Mouse (Mus musculus) limb, embryonic 13.5 days (tissue): Measurements from ENCODE around the gene Fkbp14. TPM values are rescaled to one million over a fixed set of nuclear protein-coding genes. Genes with fewer than 3 reads are reported as not detected.

Source experiments
- ATAC-seq: fragments of 200-750 bp; cut with Nextera tagmentation; 2 replicates; pipeline ENCODE4 v1.8.0; 2017; ENCODE audit warnings: low read depth, moderate number of reproducible peaks, moderate TSS enrichment; ENCODE audit not compliant: low FRiP score
- H3K27ac ChIP-seq: fragments of 300-500 bp; sonication (generic); 2 replicates; pipeline ENCODE4 v1.5.1; 2015; ENCODE audit warnings: inconsistent platforms, mild to moderate bottlenecking, moderate library complexity
- H3K27me3 ChIP-seq: fragments of 300-500 bp; sonication (generic); 2 replicates; pipeline ENCODE4 v1.6.1; 2015; ENCODE audit warnings: mild to moderate bottlenecking, inconsistent platforms
- H3K36me3 ChIP-seq: fragments of 300-500 bp; sonication (generic); 2 replicates; pipeline ENCODE4 v1.6.1; 2015; ENCODE audit warnings: inconsistent platforms, mild to moderate bottlenecking, moderate library complexity
- H3K4me1 ChIP-seq: fragments of 300-500 bp; sonication (generic); 2 replicates; pipeline ENCODE4 v1.6.1; 2015; ENCODE audit warnings: inconsistent platforms
- H3K4me2 ChIP-seq: fragments of 300-500 bp; sonication (generic); replicated peaks from 2 replicates; pipeline ENCODE4 v1.6.1; 2015; ENCODE audit warnings: inconsistent platforms, mild to moderate bottlenecking, moderate library complexity
- H3K4me3 ChIP-seq: fragments of 300-500 bp; sonication (generic); 2 replicates; pipeline ENCODE4 v1.5.1; 2015; ENCODE audit warnings: moderate library complexity, mild to moderate bottlenecking, inconsistent platforms
- H3K9ac ChIP-seq: fragments of 300-500 bp; sonication (generic); 2 replicates; pipeline ENCODE4 v1.6.1; 2015; ENCODE audit warnings: mild to moderate bottlenecking, inconsistent platforms
- H3K9me3 ChIP-seq: fragments of 300-500 bp; sonication (generic); 2 replicates; pipeline ENCODE4 v1.6.1; 2016; ENCODE audit warnings: inconsistent platforms
- WGBS: fragments of 180-500 bp; shearing (Covaris S2); methylation state at CpG from one replicate; pipeline ENCODE4 v1.1.7; 2015; 5-methylcytosine and 5-hydroxymethylcytosine counted together
- polyA plus RNA-seq: library from polyadenylated mRNA; unstranded; fragments of >200 nt; fragmentation: Nextera tagmentation; extraction: Ambion mirVana; gene quantifications from 2 replicates; pipeline ENCODE4 v1.2.1, GENCODE M21; 2015

The Fkbp14 gene
- polyA plus RNA-seq, 1 experiment from 2014 or later: 51.3 TPM

- H3K4me1 ChIP-seq: peaks cover 15% of the 10 kb centered on the region
- peaks cover 24% of the 10 kb centered on the region for H3K36me3 ChIP-seq
- WGBS: 31% methylated on average over 2 of the region's 2 CpGs
- H3K4me2 ChIP-seq: no peak overlapping the region
- no peaks in the 10 kb centered on the region for H3K27me3 ChIP-seq
- no peak overlapping the region for H3K27ac ChIP-seq
- no peaks in the 10 kb centered on the region for H3K9me3 ChIP-seq
- H3K4me3 ChIP-seq: no peak overlapping the region
- H3K9ac ChIP-seq: no peak overlapping the region
- no peak for ATAC-seq
Measured at GRCm38 (mm10) chr6:54586175-54586574, 10.9 kb downstream of the Fkbp14 start.

- no peak overlapping the region for H3K4me3 ChIP-seq
- no peaks in the 10 kb centered on the region for H3K9me3 ChIP-seq
- no peaks in the 10 kb centered on the region for H3K27me3 ChIP-seq
- H3K4me2 ChIP-seq: no peak overlapping the region
- H3K27ac ChIP-seq: no peak overlapping the region
- no peaks in the 10 kb centered on the region for H3K36me3 ChIP-seq
- H3K4me1 ChIP-seq: peaks cover 9% of the 10 kb centered on the region
- WGBS: 29% methylated on average over 6 of the region's 6 CpGs
- no peak overlapping the region for H3K9ac ChIP-seq
- no peak for ATAC-seq
Measured at GRCm38 (mm10) chr6:54573218-54573955, 23.7 kb downstream of the Fkbp14 start.

GRCm38 (mm10) chr6:54569776-54570175 is 27.3 kb downstream of the Fkbp14 start:
- Histone ChIP-seq H3K27ac (no peak overlapping the region), H3K36me3 (no peaks in the 10 kb centered on the region), H3K9me3 (no peaks in the 10 kb centered on the region), H3K9ac (no peak overlapping the region), H3K4me3 (no peak overlapping the region), H3K4me2 (no peak overlapping the region), H3K4me1 (peaks cover 36% of the 10 kb centered on the region), H3K27me3 (peaks cover 4% of the 10 kb centered on the region; the same call in 1 of the 2 replicates)
- ATAC-seq: no peak
- WGBS: 25% methylated on average over 7 of the region's 7 CpGs

DNA sequence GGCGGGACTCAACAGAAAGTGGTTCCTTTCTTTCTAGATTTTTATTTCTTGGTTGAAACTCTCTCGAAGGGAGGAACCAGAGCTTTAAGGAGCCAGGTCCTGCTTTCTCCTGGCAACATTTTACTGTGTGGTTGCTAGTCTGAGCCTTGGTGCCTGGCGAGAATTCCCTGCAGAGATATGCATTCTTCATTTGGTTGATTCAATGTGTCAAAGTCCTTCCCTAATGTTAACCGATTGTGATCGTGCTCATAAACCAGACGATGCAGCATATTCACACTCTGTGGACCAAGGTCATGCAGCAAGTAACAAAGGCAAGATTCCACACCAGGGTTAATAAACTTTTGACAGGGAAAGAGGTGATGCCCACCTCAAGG is 30.6 kb downstream of the Fkbp14 start:
- Histone ChIP-seq H3K9ac (peak overlapping the region; percentile 70), H3K4me2 (peak overlapping the region; percentile 90), H3K36me3 (no peaks in the 10 kb centered on the region), H3K9me3 (no peaks in the 10 kb centered on the region), H3K4me3 (peak overlapping the region; percentile 56), H3K4me1 (peaks cover 40% of the 10 kb centered on the region), H3K27ac (peak overlapping the region; percentile 55; the same call in 1 of the 2 replicates), H3K27me3 (peaks cover 10% of the 10 kb centered on the region; the same call in 1 of the 2 replicates)
- ATAC-seq: no peak
- 13% methylated on average over 6 of the region's 6 CpGs for WGBS

DNA sequence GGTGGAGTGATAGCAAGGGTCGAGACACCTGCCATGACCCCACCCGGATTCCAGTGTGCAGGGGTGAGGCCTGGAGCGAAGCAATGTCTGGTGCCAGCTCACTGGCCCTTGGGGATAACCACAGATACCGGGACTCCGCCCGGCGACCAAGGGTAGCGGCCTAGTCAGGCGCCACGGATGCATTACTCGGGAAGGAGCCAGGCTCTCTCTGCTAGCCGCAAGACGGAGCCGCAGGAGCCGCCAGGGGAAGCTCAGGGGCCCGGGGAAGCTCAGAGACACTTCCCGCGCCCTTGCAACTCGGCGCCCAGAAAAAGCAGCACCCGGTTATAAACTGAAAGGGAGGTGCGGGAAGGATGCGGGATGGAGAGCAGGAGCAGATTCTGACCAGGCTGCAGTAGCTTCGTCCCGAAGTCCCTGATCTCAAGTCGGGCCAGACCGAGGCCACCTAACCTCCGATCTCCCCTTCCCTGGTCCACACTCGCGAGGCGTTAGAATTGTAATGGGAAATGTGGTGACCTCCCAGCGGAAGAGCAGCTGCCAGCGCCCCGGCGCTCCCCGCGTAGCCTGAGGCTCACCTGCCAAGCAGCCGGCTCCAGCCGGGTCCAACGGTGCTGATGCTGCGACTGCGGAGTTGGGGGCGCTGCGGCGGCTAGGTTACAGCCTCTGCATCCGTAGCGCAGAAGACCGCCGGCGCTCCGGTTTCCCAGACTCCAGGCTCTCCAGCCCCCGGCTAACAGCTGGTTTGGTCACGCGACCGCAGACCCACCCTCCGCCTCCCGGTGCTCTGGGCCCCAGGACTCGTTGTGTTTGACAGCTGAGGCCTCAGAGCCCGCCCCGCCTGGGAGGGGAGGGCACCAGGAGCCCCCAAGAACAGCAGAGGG is 31.2 kb downstream of the Fkbp14 start, which contains the start of gene Scrn1:
TSS of gene Scrn1 (minus strand) at position 825 of the 881 bp plus-strand sequence.
- H3K4me3 ChIP-seq: peak within 1 kb of the TSS; percentile 56
- no peaks in the 10 kb centered on the region for H3K9me3 ChIP-seq
- H3K4me1 ChIP-seq: peaks cover 40% of the 10 kb centered on the region
- H3K27me3 ChIP-seq: peaks cover 10% of the 10 kb centered on the region; the same call in 1 of the 2 replicates
- H3K27ac ChIP-seq: peak within 1 kb of the TSS; percentile 55; the same call in 1 of the 2 replicates
- 1% methylated on average over 60 of the region's 60 CpGs for WGBS
- H3K36me3 ChIP-seq: no peaks in the 10 kb centered on the region
- peak within 1 kb of the TSS; percentile 90 for H3K4me2 ChIP-seq
- peak; percentile 93 for ATAC-seq
- peak within 1 kb of the TSS; percentile 70 for H3K9ac ChIP-seq

- peak overlapping the region; percentile 90 for H3K4me2 ChIP-seq
- no peak overlapping the region for H3K27ac ChIP-seq
- H3K36me3 ChIP-seq: no peaks in the 10 kb centered on the region
- peaks cover 10% of the 10 kb centered on the region; the same call in 1 of the 2 replicates for H3K27me3 ChIP-seq
- WGBS: 35% methylated on average over 3 of the region's 3 CpGs
- no peak overlapping the region for H3K9ac ChIP-seq
- no peaks in the 10 kb centered on the region for H3K9me3 ChIP-seq
- peaks cover 40% of the 10 kb centered on the region for H3K4me1 ChIP-seq
- peak overlapping the region; percentile 56 for H3K4me3 ChIP-seq
- no peak for ATAC-seq
Measured at GRCm38 (mm10) chr6:54565012-54565411, 32.1 kb downstream of the Fkbp14 start.

GRCm38 (mm10) chr6:54564506-54564991 is 32.6 kb downstream of the Fkbp14 start:
- ATAC-seq: no peak
- Histone ChIP-seq H3K27me3 (peaks cover 10% of the 10 kb centered on the region; the same call in 1 of the 2 replicates), H3K9me3 (no peaks in the 10 kb centered on the region), H3K4me1 (peaks cover 36% of the 10 kb centered on the region), H3K4me3 (no peak overlapping the region), H3K4me2 (no peak overlapping the region; the same call in 1 of the 2 replicates), H3K9ac (no peak overlapping the region), H3K36me3 (no peaks in the 10 kb centered on the region), H3K27ac (no peak overlapping the region)
- WGBS: 68% methylated on average over 9 of the region's 9 CpGs

DNA sequence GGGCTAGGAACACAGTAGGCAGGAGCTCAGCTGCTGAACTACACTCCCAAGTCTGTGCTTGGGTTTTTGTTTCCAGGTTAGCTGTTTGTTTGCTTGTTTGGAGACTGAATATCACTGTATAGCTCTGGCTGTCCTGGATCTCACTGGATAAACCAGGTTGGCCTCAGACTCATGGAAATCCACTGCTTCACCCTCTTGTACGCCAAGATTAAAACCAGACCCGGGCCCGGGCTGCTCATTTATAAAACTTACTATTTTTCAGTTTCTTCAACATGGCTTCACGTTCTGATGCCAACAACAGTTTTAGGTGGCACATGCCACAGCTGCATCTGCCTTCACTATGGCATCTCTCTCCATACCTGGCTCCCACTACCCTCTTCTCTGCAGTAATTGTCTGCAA is 33.5 kb downstream of the Fkbp14 start:
- Histone ChIP-seq H3K9ac (no peak overlapping the region), H3K36me3 (no peaks in the 10 kb centered on the region), H3K27me3 (peaks cover 10% of the 10 kb centered on the region; the same call in 1 of the 2 replicates), H3K4me1 (peaks cover 34% of the 10 kb centered on the region), H3K4me3 (no peak overlapping the region), H3K4me2 (no peak overlapping the region), H3K9me3 (no peaks in the 10 kb centered on the region), H3K27ac (no peak overlapping the region)
- no peak for ATAC-seq
- WGBS: 84% methylated on average over 4 of the region's 4 CpGs

DNA sequence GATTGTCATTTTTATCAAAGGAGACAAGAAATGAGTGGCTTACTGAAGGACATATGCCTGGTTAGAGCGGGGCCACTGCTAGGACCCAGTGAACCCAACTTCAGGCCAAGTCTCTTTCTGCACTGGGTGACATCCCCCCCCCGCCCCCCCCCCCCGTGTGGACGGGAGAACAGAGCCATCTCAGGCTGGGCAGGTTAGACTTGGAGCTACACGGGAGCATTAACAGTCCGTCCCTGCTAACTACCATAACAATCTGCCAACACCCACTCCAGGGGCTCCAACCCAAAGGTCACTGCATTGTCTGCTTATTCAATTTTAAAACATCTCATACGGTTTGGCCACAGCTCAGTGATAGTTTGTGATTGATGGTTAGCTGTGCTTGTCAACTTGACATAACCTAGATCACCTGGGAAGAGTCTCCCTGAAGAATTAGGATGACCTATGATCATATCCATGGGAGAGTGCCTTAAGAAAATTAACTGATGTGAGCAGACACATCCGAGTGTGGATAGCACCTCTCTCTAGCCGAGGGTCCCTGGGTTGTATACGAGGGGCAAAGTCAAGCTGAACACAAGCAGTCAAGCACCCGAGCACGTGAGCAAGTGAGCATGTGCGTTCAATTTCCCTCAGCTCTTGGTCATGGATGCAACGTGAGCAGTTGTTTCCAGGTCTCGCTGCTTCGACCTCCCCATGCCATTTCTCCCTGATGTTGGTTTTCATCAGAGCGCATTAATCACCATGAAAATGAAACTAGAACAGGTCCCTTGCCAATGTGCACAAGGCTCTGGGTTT is 34.9 kb downstream of the Fkbp14 start:
- 72% methylated on average over 17 of the region's 17 CpGs for WGBS
- no peak overlapping the region for H3K27ac ChIP-seq

DNA sequence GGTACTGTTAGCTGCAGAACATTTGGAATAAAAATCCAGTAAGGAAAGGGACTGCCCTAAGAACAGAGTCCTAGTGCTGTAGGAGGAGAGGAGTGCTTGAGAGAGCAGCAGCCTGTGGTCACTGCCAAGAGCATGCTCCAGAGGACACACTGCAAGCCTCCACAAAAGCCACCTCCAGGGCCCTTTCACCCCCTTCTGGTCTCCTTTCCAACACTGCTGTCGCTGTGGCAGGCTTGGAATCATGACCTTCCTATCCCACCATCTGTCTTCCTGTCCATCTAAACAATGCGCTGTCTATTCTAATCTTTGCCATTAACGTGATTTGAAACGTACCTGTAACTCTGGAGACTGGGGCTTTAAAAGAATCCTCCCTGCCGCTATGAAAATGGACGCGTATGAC is 38.6 kb downstream of the Fkbp14 start:
- Histone ChIP-seq H3K27ac (no peak overlapping the region), H3K36me3 (no peaks in the 10 kb centered on the region), H3K9me3 (no peaks in the 10 kb centered on the region), H3K27me3 (no peaks in the 10 kb centered on the region), H3K4me2 (no peak overlapping the region), H3K4me1 (peaks cover 11% of the 10 kb centered on the region), H3K4me3 (no peak overlapping the region), H3K9ac (no peak overlapping the region)
- WGBS: 77% methylated on average over 7 of the region's 7 CpGs
- no peak for ATAC-seq

More for the DNA sequence above, 34.9 kb downstream of the Fkbp14 start:
- no peaks in the 10 kb centered on the region for H3K36me3 ChIP-seq
- no peak overlapping the region for H3K9ac ChIP-seq
- no peaks in the 10 kb centered on the region for H3K9me3 ChIP-seq
- H3K27me3 ChIP-seq: peaks cover 10% of the 10 kb centered on the region; the same call in 1 of the 2 replicates
- H3K4me3 ChIP-seq: no peak overlapping the region
- ATAC-seq: no peak
- peaks cover 28% of the 10 kb centered on the region for H3K4me1 ChIP-seq
- no peak overlapping the region for H3K4me2 ChIP-seq

- H3K36me3 ChIP-seq: no peaks in the 10 kb centered on the region
- WGBS: 91% methylated on average over 7 of the region's 7 CpGs
- no peak overlapping the region for H3K4me2 ChIP-seq
- H3K9ac ChIP-seq: no peak overlapping the region
- H3K27ac ChIP-seq: no peak overlapping the region
- peaks cover 11% of the 10 kb centered on the region for H3K4me1 ChIP-seq
- no peak overlapping the region for H3K4me3 ChIP-seq
- H3K9me3 ChIP-seq: no peaks in the 10 kb centered on the region
- H3K27me3 ChIP-seq: no peaks in the 10 kb centered on the region
- no peak for ATAC-seq
Measured at GRCm38 (mm10) chr6:54557671-54558070, 39.4 kb downstream of the Fkbp14 start.
